Mouse (Mus musculus) adrenal gland, postnatal 36 days (tissue): ENCODE data around the gene Btnl9. TPM values are rescaled to one million over a fixed set of nuclear protein-coding genes. Genes with fewer than 3 reads are reported as not detected.
"Not testable (repeated sequence)": the region's sequence is repeated elsewhere in the genome, so short reads cannot be mapped to it uniquely, and the experiment has no call there.

Source experiments
- DNase-seq, 2 experiments: peaks; one replicate each; pipeline ENCODE4 v3.0.0; 2021; ENCODE audit warnings: mixed read lengths in 1 of 2
- total RNA-seq, 2 experiments: library from RNA; stranded (reverse); gene quantifications; 2 replicates each; pipeline ENCODE4 v1.2.3; 2021

Gene Btnl9
- total RNA-seq, 2 experiments from 2014 or later, result 20.0 to 48.6 TPM

- no peak for DNase-seq
These were observed 3.8 kb downstream of the Btnl9 start for GRCm38 (mm10) chr11:49183172-49183571.

GRCm38 (mm10) chr11:49176047-49176779 lies 10.7 kb downstream of the Btnl9 start:
- not testable (repeated sequence) for DNase-seq

GRCm38 (mm10) chr11:49175345-49175744 lies 11.6 kb downstream of the Btnl9 start:
- DNase-seq, result no peak

- DNase-seq, result no peak
These were observed 16.4 kb downstream of the Btnl9 start for GRCm38 (mm10) chr11:49170576-49170975.

- peak in 1 of 2 experiments; percentile 12 for DNase-seq
These were observed 17.9 kb downstream of the Btnl9 start for GRCm38 (mm10) chr11:49168839-49169611.

- no peak for DNase-seq
These were observed 29.8 kb downstream of the Btnl9 start for GRCm38 (mm10) chr11:49156821-49157814.

GRCm38 (mm10) chr11:49154077-49154476 lies 32.9 kb downstream of the Btnl9 start, which contains the start of gene Olfr1394:
Gene Olfr1394, plus strand, starts transcription at chr11:49154377.
- DNase-seq, result no peak

- DNase-seq, result no peak
These were observed 45.0 kb downstream of the Btnl9 start, which contains the start of gene Olfr1395 for GRCm38 (mm10) chr11:49141974-49142373. Gene Olfr1395, plus strand, starts transcription at chr11:49142274.

GRCm38 (mm10) chr11:49124169-49124568 lies 62.8 kb downstream of the Btnl9 start:
- no peak for DNase-seq

GRCm38 (mm10) chr11:49119635-49120034 lies 67.3 kb downstream of the Btnl9 start:
- no peak for DNase-seq

Other genes with a start within 250 kb of the Btnl9 start
- gene Psme2b, start 241.0 kb downstream of the Btnl9 start, total RNA-seq, result 1 to 10 TPM; 4.8 to 5.5 TPM
- gene Olfr56, start 208.3 kb downstream of the Btnl9 start, total RNA-seq, result not detected
- 1 to 10 TPM; 2.4 to 3.6 TPM for gene 9930111J21Rik1, start 207.8 kb downstream of the Btnl9 start, total RNA-seq
- 1 to 10 TPM; 2.5 to 3.4 TPM for gene Gm12185, start 194.9 kb downstream of the Btnl9 start, total RNA-seq
- 1 to 10 TPM; 3.5 to 4.6 TPM for gene Tgtp1, start 193.0 kb downstream of the Btnl9 start, total RNA-seq
- gene 9930111J21Rik2, start 135.9 kb downstream of the Btnl9 start, total RNA-seq, result 1 to 10 TPM; 2.5 to 4.8 TPM
- gene Tgtp2, start 123.0 kb downstream of the Btnl9 start, total RNA-seq, result 1 to 10 TPM; 2.4 to 3.6 TPM
- 1 to 10 TPM; 3.9 to 6.6 TPM for gene Ifi47, start 110.6 kb downstream of the Btnl9 start, total RNA-seq
- 1 to 10 TPM; 1.1 to 2.1 TPM for gene Olfr1396, start 72.3 kb downstream of the Btnl9 start, total RNA-seq
- not detected for gene Olfr1395, start 44.9 kb downstream of the Btnl9 start, total RNA-seq
- not detected for gene Olfr1394, start 32.8 kb downstream of the Btnl9 start, total RNA-seq
- gene Zfp62, start 16.1 kb upstream of the Btnl9 start, total RNA-seq, result 10 to 100 TPM; 29.7 to 33.3 TPM
- gene Mgat1, start 57.0 kb upstream of the Btnl9 start, total RNA-seq, result 100 to 1,000 TPM; 113 to 135 TPM
- gene Olfr1393, start 91.1 kb upstream of the Btnl9 start, total RNA-seq, result not detected
- gene Olfr1392, start 98.1 kb upstream of the Btnl9 start, total RNA-seq, result not detected
- gene Olfr10, start 117.6 kb upstream of the Btnl9 start, total RNA-seq, result not detected
- gene Olfr1391, start 135.6 kb upstream of the Btnl9 start, total RNA-seq, result not detected
- not detected for gene Olfr1390, start 148.0 kb upstream of the Btnl9 start, total RNA-seq
- gene Olfr1389, start 235.9 kb upstream of the Btnl9 start, total RNA-seq, result not detected
- under 1 TPM in 1 of 2 experiments, not detected in 1; 0.13 TPM for gene Olfr1388, start 249.5 kb upstream of the Btnl9 start, total RNA-seq